Mouse (Mus musculus) frontal cortex, postnatal 10 days (tissue): Measurements from ENCODE around the gene Suz12.

Experiments used
- DNase-seq, 2 experiments: peaks; one replicate each; pipeline ENCODE4 v3.0.0; 2022; ENCODE audit warnings: low spot score in 2 of 2, mixed read lengths in 1 of 2

Gene Suz12

DNA sequence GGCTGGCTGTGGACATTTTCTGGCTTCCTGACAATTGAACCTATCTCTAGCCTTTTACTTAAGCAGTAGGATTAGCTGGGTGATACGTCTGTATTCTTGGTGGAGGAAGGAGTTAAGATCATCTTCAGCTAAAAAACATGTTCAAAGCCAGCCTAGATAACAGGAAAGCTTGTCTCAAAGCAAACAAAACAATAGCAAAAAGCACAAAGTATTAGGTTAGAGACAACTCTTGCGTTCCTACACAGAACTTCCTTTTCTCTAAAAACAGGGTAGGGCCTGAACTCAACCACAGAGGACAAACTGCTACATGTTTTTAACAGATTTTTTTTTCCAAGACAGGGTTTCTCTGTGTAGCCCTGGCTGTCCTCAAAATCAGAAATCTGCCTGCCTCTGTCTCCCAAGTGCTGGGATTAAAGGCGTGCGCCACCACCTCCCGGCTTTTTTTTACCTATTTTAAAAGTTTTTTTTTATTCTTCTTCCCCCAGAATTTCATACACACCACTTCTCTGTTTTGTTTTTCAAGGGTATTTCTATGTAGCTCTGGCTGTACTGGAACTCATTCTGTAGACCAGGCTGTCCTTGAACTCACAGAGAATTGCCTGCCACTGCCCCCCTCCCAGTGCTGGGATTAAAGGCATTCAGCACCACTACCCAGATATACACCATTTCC lies 82.8 kb downstream of the Suz12 start:
- DNase-seq = no peak

DNA sequence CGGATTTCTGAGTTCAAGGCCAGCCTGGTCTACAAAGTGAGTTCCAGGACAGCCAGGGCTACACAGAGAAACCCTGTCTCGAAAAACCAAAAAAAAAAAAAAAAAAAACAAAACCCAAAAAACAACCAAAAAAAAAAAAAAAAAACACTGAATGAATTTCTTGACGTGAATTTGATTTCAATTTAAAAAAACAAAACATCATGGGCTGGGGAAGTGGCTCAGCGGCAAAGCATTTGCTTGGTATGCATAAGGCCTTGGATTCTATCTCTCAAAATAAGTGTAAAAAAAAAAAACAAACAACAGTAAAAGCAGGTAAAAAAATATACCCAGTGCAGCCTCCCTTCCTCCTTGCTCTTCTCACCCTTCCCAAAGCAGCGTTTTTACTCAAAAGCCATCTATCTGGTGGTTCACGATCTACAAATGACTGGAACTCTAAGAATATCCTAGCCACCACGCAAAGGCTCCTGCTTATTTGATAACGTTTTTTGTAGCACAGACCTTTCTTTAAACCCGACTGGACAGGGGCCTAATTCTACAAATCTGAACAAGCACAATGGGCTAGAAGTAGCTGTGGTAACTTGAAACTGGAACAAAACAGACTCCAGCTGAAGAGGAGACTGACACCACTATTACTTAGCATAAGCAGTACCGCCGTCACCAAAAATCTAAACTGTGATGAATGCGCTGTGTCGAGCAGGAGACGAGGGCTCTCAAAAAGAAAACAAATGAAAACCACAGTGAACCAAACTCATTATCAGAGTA lies 85.1 kb downstream of the Suz12 start:
- no peak for DNase-seq

DNA sequence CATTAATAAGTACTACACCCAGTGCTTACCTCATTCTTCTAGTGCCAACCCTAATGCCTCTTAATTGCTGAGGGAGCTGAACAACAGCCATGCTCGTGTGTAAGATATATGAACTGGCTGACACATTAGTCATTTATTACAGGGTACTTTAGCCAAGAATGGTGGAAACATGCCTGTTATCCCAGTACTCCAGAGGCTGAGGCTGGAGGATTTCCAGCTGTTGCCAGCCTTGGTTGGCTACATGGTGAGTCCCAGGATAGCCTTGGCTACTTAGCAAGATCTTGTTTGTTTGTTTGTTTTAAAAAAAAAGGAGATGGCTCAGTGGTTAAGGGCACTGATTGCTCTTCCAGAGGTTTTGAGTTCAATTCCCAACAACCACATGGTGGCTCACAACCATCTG lies 85.9 kb downstream of the Suz12 start:
- no peak for DNase-seq

DNA sequence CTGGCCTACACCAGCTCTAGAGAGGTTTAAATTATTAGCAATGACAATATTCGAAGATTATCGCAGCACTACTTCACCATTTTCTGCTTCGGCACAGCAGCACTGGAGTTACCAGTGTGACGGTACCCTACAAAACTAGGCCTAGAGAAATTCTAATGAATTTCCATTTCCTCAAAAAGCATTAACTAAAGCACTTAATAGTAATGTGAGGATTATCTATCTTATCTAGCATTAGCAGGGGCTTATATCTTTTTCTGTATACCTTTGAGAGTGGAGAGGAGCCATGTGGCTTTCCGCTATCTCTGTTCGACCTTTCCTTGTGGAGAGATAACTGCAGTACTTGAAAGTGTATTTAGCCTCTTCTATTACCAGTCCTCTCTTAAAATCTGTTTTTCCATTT lies 86.8 kb downstream of the Suz12 start:
- DNase-seq = no peak

DNA sequence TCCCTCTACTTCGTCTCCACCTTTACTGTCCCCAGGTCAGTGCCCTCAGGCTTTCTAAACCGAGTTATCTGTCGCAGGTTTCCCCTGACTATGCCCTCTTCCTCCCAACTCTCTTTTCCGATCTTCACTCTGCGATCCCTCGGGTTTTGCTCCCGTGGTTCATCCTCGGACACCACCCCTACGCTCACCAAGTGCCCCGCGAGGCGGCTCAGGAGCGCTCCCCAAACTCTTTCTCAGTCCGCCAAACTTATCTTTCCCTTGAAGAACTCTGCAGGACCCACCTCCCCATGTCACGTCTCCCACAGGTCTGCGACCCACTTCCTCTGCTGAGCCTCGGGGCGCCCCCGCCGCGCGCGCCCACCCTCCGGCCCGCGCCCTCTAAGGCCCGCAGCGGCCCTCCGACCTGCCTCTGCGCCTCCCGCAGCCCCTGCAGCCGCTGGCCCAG lies 87.5 kb downstream of the Suz12 start:
- DNase-seq = no peak

DNA sequence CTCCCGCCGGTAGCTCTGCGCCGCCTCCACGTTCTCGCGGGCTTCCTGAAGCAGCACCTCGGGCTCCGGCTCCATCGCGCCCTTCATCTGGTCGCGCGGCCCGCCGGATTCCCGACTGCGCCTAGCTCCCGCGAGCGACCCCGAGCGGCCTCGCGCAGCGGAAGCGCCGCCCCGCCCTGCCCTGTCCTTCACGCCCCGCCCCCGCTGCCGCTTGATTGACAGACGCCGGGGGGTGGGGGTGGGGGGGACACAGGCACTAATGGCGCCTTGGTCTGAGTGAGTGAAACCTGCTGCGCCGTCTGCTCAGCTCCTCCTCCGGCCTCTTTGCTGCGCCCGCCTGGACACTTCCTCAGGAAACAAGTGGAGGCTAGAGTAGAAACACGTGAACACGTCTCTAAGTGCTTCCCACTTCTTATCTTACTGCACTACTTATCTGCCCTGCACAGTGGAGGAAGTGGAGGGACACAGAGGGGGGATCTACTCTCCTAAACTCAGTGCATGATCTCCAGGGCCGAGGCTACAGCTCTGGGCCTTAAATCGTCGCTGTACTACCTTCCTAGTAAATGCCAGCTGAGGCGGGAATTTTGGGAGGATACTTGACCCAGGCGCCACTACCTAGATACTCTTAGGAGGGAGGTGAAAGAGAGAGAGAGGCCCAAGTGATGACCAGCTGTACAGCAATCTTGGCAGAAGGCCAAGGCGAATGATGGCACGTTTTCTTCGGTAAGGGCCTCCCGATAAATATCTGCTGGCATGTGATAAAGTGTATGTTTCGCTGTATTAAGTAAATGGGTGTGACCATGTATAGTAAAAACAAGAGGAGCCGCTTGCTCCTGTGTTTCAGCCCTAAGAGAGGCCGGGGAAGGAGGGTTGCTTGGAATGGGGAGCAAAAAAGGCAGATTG lies 88.2 kb downstream of the Suz12 start, which contains the start of gene Crlf3:
Gene Crlf3 (minus strand): TSS at position 166 of the 903 bp plus-strand sequence.
- peak; percentile 86 to 87 for DNase-seq

DNA sequence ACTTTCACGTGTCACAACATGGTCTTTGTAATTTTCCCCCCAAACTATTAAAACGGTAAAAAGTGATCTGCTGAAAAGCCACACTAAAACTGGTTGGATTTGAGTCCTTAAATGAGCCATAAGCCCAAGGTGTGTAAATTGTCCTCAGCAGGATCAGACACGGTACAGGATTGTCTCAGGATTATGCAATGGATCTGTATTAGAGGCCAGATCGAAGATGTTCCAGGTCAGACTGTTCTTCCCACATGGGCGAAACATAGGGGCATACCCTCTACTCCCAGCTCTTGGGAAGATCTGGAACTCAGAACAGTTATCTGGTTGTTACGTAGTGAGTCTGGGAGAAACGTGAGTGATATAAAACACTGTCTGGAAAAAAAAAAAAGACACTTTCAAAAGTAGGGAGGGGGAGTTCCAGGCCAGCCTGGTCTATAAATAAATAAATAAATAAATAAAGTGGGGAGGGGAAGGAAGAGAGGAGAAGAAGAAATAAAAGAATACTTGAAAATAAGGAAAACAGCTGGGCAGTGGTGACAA lies 88.9 kb downstream of the Suz12 start:
- DNase-seq = no peak
